Mouse (Mus musculus) liver, embryonic 14.5 days (tissue): ENCODE data around the gene Stard13. TPM values are rescaled to one million over a fixed set of nuclear protein-coding genes. Genes with fewer than 3 reads are reported as not detected.

ENCODE experiments used
- ATAC-seq: fragments of 200-750 bp; cut with Nextera tagmentation; 2 replicates; pipeline ENCODE4 v1.8.0; 2017; ENCODE audit warnings: moderate number of reproducible peaks, mild to moderate bottlenecking, moderate library complexity; ENCODE audit not compliant: insufficient read depth
- DNase-seq, 3 experiments: peaks; one replicate each; pipeline ENCODE4 v3.0.0-alpha.2; 2012 to 2013; ENCODE audit warnings: low read depth in 3 of 3, low spot score in 3 of 3
- H3K27ac ChIP-seq: fragments of 300-500 bp; sonication (generic); 2 replicates; pipeline ENCODE4 v1.5.1; 2014; ENCODE audit warnings: moderate library complexity, mild to moderate bottlenecking, control low read depth, inconsistent platforms
- H3K27me3 ChIP-seq: fragments of 300-500 bp; sonication (generic); 2 replicates; pipeline ENCODE4 v1.6.1; 2014; ENCODE audit warnings: mild to moderate bottlenecking, low read length, moderate library complexity; ENCODE audit not compliant: control insufficient read depth, insufficient read depth
- H3K36me3 ChIP-seq: fragments of 300-500 bp; sonication (generic); replicated peaks from 2 replicates; pipeline ENCODE4 v1.6.1; 2014; ENCODE audit warnings: low read depth; ENCODE audit not compliant: control insufficient read depth, insufficient read depth
- H3K4me1 ChIP-seq, 2 experiments: fragments of 200-500 bp in 1 of 2; fragments of 300-500 bp in 1 of 2; sonication (generic) in 1 of 2; replicated peaks; 2 replicates each; pipeline ENCODE4 v1.6.1; 2012 to 2014; ENCODE audit warnings: antibody characterized with exemption in 1 of 2, inconsistent platforms in 1 of 2, low read length in 1 of 2; ENCODE audit not compliant: control insufficient read depth in 2 of 2, insufficient read depth in 2 of 2
- H3K4me2 ChIP-seq: fragments of 300-500 bp; sonication (generic); 2 replicates; pipeline ENCODE4 v1.6.1; 2014; ENCODE audit warnings: low read depth, mild to moderate bottlenecking, control low read depth, moderate library complexity
- H3K4me3 ChIP-seq, 2 experiments: fragments of 200-500 bp in 1 of 2; fragments of 300-500 bp in 1 of 2; sonication (generic) in 1 of 2; 2 replicates each; pipeline ENCODE4 v1.5.1; 2012 to 2014; ENCODE audit warnings: low read depth in 2 of 2, low read length in 2 of 2, mild to moderate bottlenecking in 2 of 2, control low read depth in 1 of 2, inconsistent platforms in 1 of 2, moderate library complexity in 1 of 2; ENCODE audit not compliant: insufficient read depth in 1 of 2
- H3K9ac ChIP-seq: fragments of 300-500 bp; sonication (generic); replicated peaks from 2 replicates; pipeline ENCODE4 v1.6.1; 2014; ENCODE audit warnings: mild to moderate bottlenecking, control low read depth, moderate library complexity
- H3K9me3 ChIP-seq: fragments of 300-500 bp; sonication (generic); 2 replicates; pipeline ENCODE4 v1.6.1; 2016; ENCODE audit warnings: low read length, mixed read lengths; ENCODE audit not compliant: control insufficient read depth
- CTCF ChIP-seq: IDR thresholded peaks from 2 replicates; pipeline ENCODE4 v1.5.1; 2016; ENCODE audit warnings: antibody characterized with exemption, low read depth, control low read depth
- EP300 ChIP-seq: IDR thresholded peaks from 2 replicates; pipeline ENCODE4 v1.6.1; 2016; ENCODE audit warnings: antibody characterized with exemption, low read depth
- WGBS: fragments of 180-500 bp; shearing (Covaris S2); extraction: QIAGEN DNeasy Blood & Tissue Kit; methylation state at CpG from one replicate; pipeline ENCODE4 v1.1.7; 2014; ENCODE audit not compliant: insufficient replicate concordance; 5-methylcytosine and 5-hydroxymethylcytosine counted together
- polyA plus RNA-seq, 2 experiments: library from polyadenylated mRNA; depleted of rRNA in 1 of 2; stranded (reverse) in 1 of 2; unstranded in 1 of 2; fragments of >200 nt; fragmentation: Nextera tagmentation in 1 of 2; extraction: Ambion mirVana in 1 of 2; gene quantifications; 2 replicates each; pipeline versions ENCODE4 v1.2.1 to v1.2.3; 2012 to 2014

The Stard13 gene
- polyA plus RNA-seq, 2 experiments: 0.56 to 1.1 TPM

GRCm38 (mm10) chr5:151175897-151176313 is 57.7 kb downstream of the Stard13 start:
- no peak overlapping the region for H3K27ac ChIP-seq
- 39% methylated on average over 4 of the region's 4 CpGs for WGBS
- H3K36me3 ChIP-seq: no peaks in the 10 kb centered on the region
- H3K4me3 ChIP-seq: no peak overlapping the region
- peaks cover 0 to 14% of the 10 kb centered on the region in 2 experiments; a peak in 2 of 4 replicates for H3K4me1 ChIP-seq
- DNase-seq (no peak), ATAC-seq (no peak)
- no peaks in the 10 kb centered on the region for H3K27me3 ChIP-seq
- H3K9ac ChIP-seq: no peak overlapping the region
- no peaks in the 10 kb centered on the region for H3K9me3 ChIP-seq
- TF ChIP-seq EP300 (no peak), CTCF (no peak)
- H3K4me2 ChIP-seq: no peak overlapping the region

- no peak overlapping the region for H3K9ac ChIP-seq
- no peak overlapping the region for H3K4me2 ChIP-seq
- H3K4me1 ChIP-seq: peaks cover 0 to 14% of the 10 kb centered on the region in 2 experiments; a peak in 2 of 4 replicates
- H3K27me3 ChIP-seq: no peaks in the 10 kb centered on the region
- TF ChIP-seq EP300: no peak
- TF ChIP-seq CTCF: no peak
- no peak overlapping the region for H3K27ac ChIP-seq
- no peaks in the 10 kb centered on the region for H3K36me3 ChIP-seq
- no peaks in the 10 kb centered on the region for H3K9me3 ChIP-seq
- 54% methylated on average over 7 of the region's 7 CpGs for WGBS
- no peak for DNase-seq
- no peak overlapping the region for H3K4me3 ChIP-seq
- no peak for ATAC-seq
These were observed 58.9 kb downstream of the Stard13 start for GRCm38 (mm10) chr5:151174485-151175460.

- Histone ChIP-seq H3K27me3 (no peaks in the 10 kb centered on the region), H3K9ac (no peak overlapping the region), H3K4me3 (no peak overlapping the region), H3K4me2 (no peak overlapping the region), H3K4me1 (peaks cover 0 to 14% of the 10 kb centered on the region in 2 experiments; a peak in 2 of 4 replicates), H3K27ac (no peak overlapping the region), H3K36me3 (no peaks in the 10 kb centered on the region), H3K9me3 (no peaks in the 10 kb centered on the region)
- 59% methylated on average over 1 of the region's 1 CpGs for WGBS
- ATAC-seq: no peak
- DNase-seq: no peak
- TF ChIP-seq CTCF (no peak), EP300 (no peak)
These were observed 59.9 kb downstream of the Stard13 start for GRCm38 (mm10) chr5:151173774-151174173.

GRCm38 (mm10) chr5:151170168-151170750 is 63.4 kb downstream of the Stard13 start:
- no peak overlapping the region for H3K27ac ChIP-seq
- no peaks in the 10 kb centered on the region for H3K9me3 ChIP-seq
- H3K9ac ChIP-seq: no peak overlapping the region
- peaks cover 0 to 10% of the 10 kb centered on the region in 2 experiments; a peak in 2 of 4 replicates for H3K4me1 ChIP-seq
- DNase-seq (no peak), ATAC-seq (no peak)
- no peaks in the 10 kb centered on the region for H3K27me3 ChIP-seq
- no peak for TF ChIP-seq CTCF
- no peak for TF ChIP-seq EP300
- WGBS: 53% methylated on average over 3 of the region's 3 CpGs
- no peaks in the 10 kb centered on the region for H3K36me3 ChIP-seq
- H3K4me2 ChIP-seq: no peak overlapping the region
- no peak overlapping the region for H3K4me3 ChIP-seq

- TF ChIP-seq CTCF: no peak
- no peak for TF ChIP-seq EP300
- Histone ChIP-seq H3K27me3 (no peaks in the 10 kb centered on the region), H3K27ac (no peak overlapping the region), H3K4me1 (peaks cover 0 to 2% of the 10 kb centered on the region in 2 experiments; a peak in 1 of 4 replicates), H3K4me3 (no peak overlapping the region), H3K9ac (no peak overlapping the region), H3K9me3 (no peaks in the 10 kb centered on the region), H3K36me3 (no peaks in the 10 kb centered on the region), H3K4me2 (no peak overlapping the region)
- 63% methylated on average over 3 of the region's 3 CpGs for WGBS
- ATAC-seq: no peak
- DNase-seq: no peak
These were observed 65.4 kb downstream of the Stard13 start for GRCm38 (mm10) chr5:151168191-151168590.
